Mouse (Mus musculus) stomach, embryonic 14.5 days (tissue): Measurements from ENCODE around the gene Optn. TPM values are rescaled to one million over a fixed set of nuclear protein-coding genes. Genes with fewer than 3 reads are reported as not detected.

Experiments
- ATAC-seq: fragments of 200-750 bp; cut with Nextera tagmentation; 2 replicates; pipeline ENCODE4 v1.8.0; 2017; ENCODE audit warnings: low read depth, moderate TSS enrichment; ENCODE audit not compliant: insufficient number of reproducible peaks, insufficient read depth, low FRiP score
- H3K27ac ChIP-seq: fragments of 300-500 bp; sonication (generic); 2 replicates; pipeline ENCODE4 v1.5.1; 2014; ENCODE audit warnings: mild to moderate bottlenecking, low read length, moderate library complexity, mixed read lengths
- H3K27me3 ChIP-seq: fragments of 300-500 bp; sonication (generic); 2 replicates; pipeline ENCODE4 v1.6.1; 2014; ENCODE audit warnings: low read length, control low read depth, mixed read lengths; ENCODE audit not compliant: control insufficient read depth, insufficient read depth
- H3K36me3 ChIP-seq: fragments of 300-500 bp; sonication (generic); 2 replicates; pipeline ENCODE4 v1.6.1; 2014; ENCODE audit warnings: mild to moderate bottlenecking, control low read depth, low read length, moderate library complexity, mixed read lengths; ENCODE audit not compliant: control insufficient read depth, insufficient read depth
- H3K4me1 ChIP-seq: fragments of 300-500 bp; sonication (generic); 2 replicates; pipeline ENCODE4 v1.6.1; 2014; ENCODE audit warnings: low read length, control low read depth, mixed read lengths; ENCODE audit not compliant: control insufficient read depth, insufficient read depth
- H3K4me2 ChIP-seq: fragments of 300-500 bp; sonication (generic); replicated peaks from 2 replicates; pipeline ENCODE4 v1.6.1; 2014; ENCODE audit warnings: low read depth, low read length, control low read depth
- H3K4me3 ChIP-seq: fragments of 300-500 bp; sonication (generic); 2 replicates; pipeline ENCODE4 v1.5.1; 2014; ENCODE audit warnings: low read depth, low read length, control low read depth
- H3K9ac ChIP-seq: fragments of 300-500 bp; sonication (generic); replicated peaks from 2 replicates; pipeline ENCODE4 v1.6.1; 2014; ENCODE audit warnings: low read depth, mild to moderate bottlenecking, control low read depth, low read length, moderate library complexity, mixed read lengths
- H3K9me3 ChIP-seq: fragments of 300-500 bp; sonication (generic); 2 replicates; pipeline ENCODE4 v1.6.1; 2016; ENCODE audit warnings: low read depth, low read length, control low read depth; ENCODE audit not compliant: control insufficient read depth
- WGBS: fragments of 180-500 bp; shearing (Covaris S2); extraction: QIAGEN DNeasy Blood & Tissue Kit; methylation state at CpG from one replicate; pipeline ENCODE4 v1.1.7; 2014; 5-methylcytosine and 5-hydroxymethylcytosine counted together
- polyA plus RNA-seq: library from polyadenylated mRNA; unstranded; fragments of >200 nt; fragmentation: Nextera tagmentation; extraction: Ambion mirVana; gene quantifications from 2 replicates; pipeline ENCODE4 v1.2.1, GENCODE M21; 2014

Optn gene
- polyA plus RNA-seq, 1 experiment from 2014 or later: 6.5 TPM

DNA sequence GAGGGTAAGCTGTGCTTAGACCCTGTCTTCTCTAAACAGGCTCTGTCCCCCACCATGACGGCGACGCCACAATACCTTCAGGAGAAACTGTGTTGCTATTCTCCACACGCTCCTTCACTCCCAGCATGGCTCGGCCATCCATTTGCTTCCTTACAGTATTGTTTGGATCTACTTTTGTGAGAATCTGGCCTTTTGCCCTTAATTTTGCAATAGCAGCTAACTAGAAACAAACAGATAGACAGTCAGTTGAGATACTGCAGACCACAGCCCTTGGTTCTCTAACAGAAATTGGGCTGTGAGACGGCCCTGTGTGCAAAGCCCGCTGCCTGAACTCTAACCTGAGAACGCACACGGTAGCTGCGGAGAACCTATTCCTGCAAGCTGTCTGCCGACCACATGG, 68.2 kb downstream of the Optn start:
- no peaks in the 10 kb centered on the region for H3K9me3 ChIP-seq
- H3K4me2 ChIP-seq: no peak overlapping the region
- H3K27me3 ChIP-seq: no peaks in the 10 kb centered on the region
- H3K36me3 ChIP-seq: peaks cover 48% of the 10 kb centered on the region
- no peak for ATAC-seq
- no peak overlapping the region for H3K4me3 ChIP-seq
- H3K9ac ChIP-seq: no peak overlapping the region
- 88% methylated on average over 11 of the region's 11 CpGs for WGBS
- no peaks in the 10 kb centered on the region for H3K4me1 ChIP-seq
- H3K27ac ChIP-seq: no peak overlapping the region

DNA sequence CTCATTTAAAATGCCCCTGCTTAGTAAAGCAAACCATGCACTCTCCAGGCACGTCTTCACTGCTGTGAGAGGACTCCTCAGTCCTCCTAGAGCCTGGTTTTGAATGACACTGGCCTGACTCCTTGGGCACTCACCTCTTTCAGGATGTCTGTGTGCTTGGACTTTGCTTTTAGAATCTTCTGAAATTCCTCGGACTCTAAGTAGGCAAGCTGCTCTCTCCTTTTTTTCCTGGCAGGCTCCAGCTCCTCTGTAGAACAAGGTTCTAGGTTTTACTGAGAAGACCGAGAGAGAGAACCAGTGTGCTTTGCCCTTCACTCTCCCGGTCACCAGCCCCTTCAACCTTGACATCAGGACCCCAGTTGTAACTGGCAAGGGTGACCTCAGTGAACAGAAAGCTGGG, 69.4 kb downstream of the Optn start:
- no peaks in the 10 kb centered on the region for H3K4me1 ChIP-seq
- H3K9ac ChIP-seq: no peak overlapping the region
- H3K4me2 ChIP-seq: no peak overlapping the region
- no peak for ATAC-seq
- H3K27ac ChIP-seq: no peak overlapping the region
- no peaks in the 10 kb centered on the region for H3K27me3 ChIP-seq
- no peaks in the 10 kb centered on the region for H3K9me3 ChIP-seq
- peaks cover 40% of the 10 kb centered on the region for H3K36me3 ChIP-seq
- H3K4me3 ChIP-seq: no peak overlapping the region
- WGBS: 87% methylated on average over 4 of the region's 4 CpGs

DNA sequence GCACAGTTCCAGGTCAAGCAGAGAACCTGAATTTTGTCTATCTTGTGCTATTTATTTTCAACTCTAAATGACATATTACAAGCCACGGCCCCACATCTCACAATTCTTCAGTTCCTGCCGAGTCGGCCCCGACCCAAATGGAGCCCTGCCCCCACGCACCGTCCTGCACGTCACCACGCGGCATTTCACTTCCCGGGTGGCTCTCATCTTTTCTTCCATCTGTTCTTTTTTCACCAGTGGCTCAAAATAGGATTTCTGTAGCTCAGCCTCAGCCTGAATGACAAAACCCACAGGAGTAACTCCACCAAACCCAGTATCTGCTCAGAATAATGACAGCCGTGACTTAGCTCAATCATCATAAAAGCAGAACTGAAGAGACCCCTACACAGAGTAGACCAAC, 70.3 kb downstream of the Optn start:
- peaks cover 37% of the 10 kb centered on the region for H3K36me3 ChIP-seq
- 93% methylated on average over 11 of the region's 11 CpGs for WGBS

GRCm38 (mm10) chr2:4988826-4989424, 74.9 kb downstream of the Optn start:
- Histone ChIP-seq H3K4me3 (no peak overlapping the region), H3K27ac (no peak overlapping the region), H3K9ac (no peak overlapping the region), H3K9me3 (no peaks in the 10 kb centered on the region), H3K4me1 (no peaks in the 10 kb centered on the region), H3K36me3 (peaks cover 17% of the 10 kb centered on the region), H3K27me3 (no peaks in the 10 kb centered on the region), H3K4me2 (no peak overlapping the region)
- ATAC-seq: no peak
- 70% methylated on average over 11 of the region's 11 CpGs for WGBS

More for the DNA sequence above, 70.3 kb downstream of the Optn start:
- Histone ChIP-seq H3K27ac (no peak overlapping the region), H3K9me3 (no peaks in the 10 kb centered on the region), H3K27me3 (no peaks in the 10 kb centered on the region), H3K4me1 (no peaks in the 10 kb centered on the region), H3K9ac (no peak overlapping the region), H3K4me3 (no peak overlapping the region), H3K4me2 (no peak overlapping the region)
- ATAC-seq: no peak

- Histone ChIP-seq H3K4me1 (no peaks in the 10 kb centered on the region), H3K4me3 (no peak overlapping the region), H3K27ac (no peak overlapping the region), H3K4me2 (no peak overlapping the region), H3K9me3 (no peaks in the 10 kb centered on the region), H3K9ac (no peak overlapping the region), H3K36me3 (peaks cover 11% of the 10 kb centered on the region; the same call in 1 of the 2 replicates), H3K27me3 (no peaks in the 10 kb centered on the region)
- no peak for ATAC-seq
- WGBS: 79% methylated on average over 8 of the region's 8 CpGs
Measured at GRCm38 (mm10) chr2:4987388-4988180, 76.3 kb downstream of the Optn start.

DNA sequence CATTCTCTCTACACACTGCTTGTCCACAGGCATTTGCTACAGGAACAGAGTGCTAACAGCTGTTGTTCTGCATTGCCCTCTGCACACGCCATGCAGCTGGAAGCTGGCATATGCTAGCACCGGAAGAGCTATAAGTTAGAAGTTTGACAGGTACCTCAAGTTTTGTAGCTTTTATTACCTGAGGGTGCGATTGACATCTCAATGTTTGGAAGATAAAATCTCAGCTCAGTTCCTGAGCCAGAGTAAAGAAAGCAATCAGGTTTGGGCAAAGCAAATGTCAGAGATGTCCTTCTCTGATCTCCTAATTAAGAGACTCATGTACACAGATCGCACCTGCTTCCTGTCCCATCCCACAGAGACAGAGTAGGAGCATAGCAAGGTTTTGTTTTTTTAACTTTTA, 77.1 kb downstream of the Optn start:
- Histone ChIP-seq H3K36me3 (peaks cover 9% of the 10 kb centered on the region; the same call in 1 of the 2 replicates), H3K27ac (no peak overlapping the region), H3K27me3 (no peaks in the 10 kb centered on the region), H3K4me3 (no peak overlapping the region), H3K9me3 (no peaks in the 10 kb centered on the region), H3K4me2 (no peak overlapping the region), H3K4me1 (no peaks in the 10 kb centered on the region), H3K9ac (no peak overlapping the region)
- WGBS: 62% methylated on average over 4 of the region's 4 CpGs
- ATAC-seq: no peak

DNA sequence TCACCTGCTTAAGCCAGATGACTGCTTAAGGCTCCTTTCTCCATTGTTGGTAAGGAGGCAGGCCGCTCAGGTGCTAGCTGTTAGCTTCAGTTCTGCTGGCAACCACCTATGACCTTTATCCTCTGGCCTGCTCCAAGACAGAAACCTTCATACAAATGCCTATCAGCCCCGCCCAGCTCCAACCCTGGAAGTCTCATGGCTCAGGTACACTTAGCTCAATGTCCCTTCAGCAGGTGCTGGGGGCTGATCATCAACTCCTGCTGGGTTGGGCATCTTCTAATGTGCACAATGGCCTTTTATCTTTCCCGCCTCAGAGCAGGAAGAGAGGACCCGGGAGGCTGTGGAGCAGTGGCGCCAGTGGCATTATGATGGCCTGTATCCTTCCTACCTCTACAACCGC, 78.9 kb downstream of the Optn start:
- WGBS: 73% methylated on average over 6 of the region's 6 CpGs
- ATAC-seq: no peak

DNA sequence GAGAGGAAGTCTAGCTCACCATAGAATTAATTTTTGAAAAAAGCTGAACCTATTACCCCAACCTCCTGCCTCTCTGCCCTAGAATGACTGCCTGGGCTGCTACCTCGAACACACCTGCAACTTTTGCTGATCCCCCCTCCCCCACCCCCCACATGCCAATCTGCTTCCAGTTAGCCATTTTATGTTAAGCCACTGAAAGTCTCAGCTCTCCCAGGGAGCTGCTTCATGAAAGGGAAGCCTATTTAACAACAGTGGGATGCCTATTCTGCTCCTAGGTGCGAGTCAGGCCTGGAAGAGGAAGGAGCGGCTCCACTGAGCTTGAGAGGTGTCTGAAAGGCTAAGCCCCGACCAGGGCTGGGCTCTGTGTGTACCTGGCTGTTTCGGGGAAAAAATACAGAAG, 79.9 kb downstream of the Optn start:
- H3K9me3 ChIP-seq: no peaks in the 10 kb centered on the region
- no peaks in the 10 kb centered on the region for H3K4me1 ChIP-seq
- ATAC-seq: no peak
- H3K27ac ChIP-seq: no peak overlapping the region
- no peak overlapping the region for H3K9ac ChIP-seq
- no peak overlapping the region for H3K4me2 ChIP-seq
- no peak overlapping the region for H3K4me3 ChIP-seq
- no peaks in the 10 kb centered on the region for H3K27me3 ChIP-seq
- WGBS: 28% methylated on average over 5 of the region's 5 CpGs
- no peaks in the 10 kb centered on the region for H3K36me3 ChIP-seq

More for the DNA sequence above, 78.9 kb downstream of the Optn start:
- Histone ChIP-seq H3K9me3 (no peaks in the 10 kb centered on the region), H3K4me3 (no peak overlapping the region), H3K4me1 (no peaks in the 10 kb centered on the region), H3K36me3 (0 out of 2 replicates have a peak, but pooled peaks cover 3% of the 10 kb centered on the region), H3K27ac (no peak overlapping the region), H3K27me3 (no peaks in the 10 kb centered on the region), H3K4me2 (no peak overlapping the region), H3K9ac (no peak overlapping the region)
